Mouse (Mus musculus) thymus, adult 2 months (tissue): ENCODE data around the gene Rae1. TPM values are rescaled to one million over a fixed set of nuclear protein-coding genes. Genes with fewer than 3 reads are reported as not detected.
A peak's percentile ranks its signal among the peaks of the same experiment; 100 is the strongest.

Experiments
- DNase-seq: peaks from one replicate; pipeline ENCODE4 v3.0.0; 2021
- H3K27ac ChIP-seq: fragments of 200-500 bp; 2 replicates; pipeline ENCODE4 v1.5.1; 2012; ENCODE audit warnings: low read length, control low read depth; ENCODE audit not compliant: control insufficient read depth, insufficient read depth
- H3K27me3 ChIP-seq: fragments of 200-500 bp; 2 replicates; pipeline ENCODE4 v1.6.1; 2012; ENCODE audit warnings: mild to moderate bottlenecking, low read length, moderate library complexity, mixed read lengths; ENCODE audit not compliant: control insufficient read depth, insufficient read depth
- H3K36me3 ChIP-seq: fragments of 200-500 bp; 2 replicates; pipeline ENCODE4 v1.6.1; 2012; ENCODE audit warnings: mild to moderate bottlenecking, low read length, moderate library complexity; ENCODE audit not compliant: control insufficient read depth, insufficient read depth
- H3K4me1 ChIP-seq: fragments of 200-500 bp; replicated peaks from 2 replicates; pipeline ENCODE4 v1.6.1; 2012; ENCODE audit warnings: low read length; ENCODE audit not compliant: control insufficient read depth, insufficient read depth
- H3K4me3 ChIP-seq: fragments of 200-500 bp; 2 replicates; pipeline ENCODE4 v1.5.1; 2012; ENCODE audit warnings: mild to moderate bottlenecking, low read length, control low read depth, moderate library complexity; ENCODE audit not compliant: control insufficient read depth, insufficient read depth
- CTCF ChIP-seq: fragments of 200-500 bp; IDR thresholded peaks from 2 replicates; pipeline ENCODE4 v1.5.1; 2012; ENCODE audit warnings: mild to moderate bottlenecking, control low read depth, low read length, moderate library complexity, borderline replicate concordance; ENCODE audit not compliant: control insufficient read depth, poor library complexity, insufficient read depth; ENCODE audit errors: extremely low read depth
- POLR2A ChIP-seq: fragments of 200-500 bp; IDR thresholded peaks from 2 replicates; pipeline ENCODE4 v1.6.1; 2012; ENCODE audit warnings: mild to moderate bottlenecking, low read length, control low read depth, moderate library complexity; ENCODE audit not compliant: control insufficient read depth, poor library complexity, insufficient read depth; ENCODE audit errors: extremely low read depth
- WGBS: fragments of 180-500 bp; shearing (Covaris S2); methylation state at CpG from one replicate; pipeline ENCODE4 v1.1.7; 2018; 5-methylcytosine and 5-hydroxymethylcytosine counted together
- polyA plus RNA-seq: library from polyadenylated mRNA; depleted of rRNA; stranded (reverse); fragments of >200 nt; gene quantifications from 2 replicates; pipeline ENCODE4 v1.2.3, GENCODE M21; 2012

Rae1 gene
- polyA plus RNA-seq, 1 experiment, result 111 TPM

GRCm38 (mm10) chr2:173049817-173050216, 49.9 kb downstream of the Rae1 start:
- WGBS, result 81% methylated on average over 6 of the region's 6 CpGs

GRCm38 (mm10) chr2:173050604-173051382, 50.9 kb downstream of the Rae1 start:
- no peak overlapping the region for H3K4me3 ChIP-seq
- H3K27me3 ChIP-seq, result no peaks in the 10 kb centered on the region
- TF ChIP-seq POLR2A, result no peak
- TF ChIP-seq CTCF, result no peak
- H3K27ac ChIP-seq, result no peak overlapping the region
- 76% methylated on average over 8 of the region's 8 CpGs for WGBS
- H3K4me1 ChIP-seq, result peaks cover 75% of the 10 kb centered on the region
- no peaks in the 10 kb centered on the region for H3K36me3 ChIP-seq
- DNase-seq, result no peak

More at GRCm38 (mm10) chr2:173049817-173050216, 49.9 kb downstream of the Rae1 start:
- peaks cover 71% of the 10 kb centered on the region for H3K4me1 ChIP-seq
- DNase-seq, result no peak
- H3K27me3 ChIP-seq, result no peaks in the 10 kb centered on the region
- TF ChIP-seq POLR2A, result no peak
- TF ChIP-seq CTCF, result no peak
- H3K36me3 ChIP-seq, result no peaks in the 10 kb centered on the region
- H3K4me3 ChIP-seq, result no peak overlapping the region
- H3K27ac ChIP-seq, result no peak overlapping the region

DNA sequence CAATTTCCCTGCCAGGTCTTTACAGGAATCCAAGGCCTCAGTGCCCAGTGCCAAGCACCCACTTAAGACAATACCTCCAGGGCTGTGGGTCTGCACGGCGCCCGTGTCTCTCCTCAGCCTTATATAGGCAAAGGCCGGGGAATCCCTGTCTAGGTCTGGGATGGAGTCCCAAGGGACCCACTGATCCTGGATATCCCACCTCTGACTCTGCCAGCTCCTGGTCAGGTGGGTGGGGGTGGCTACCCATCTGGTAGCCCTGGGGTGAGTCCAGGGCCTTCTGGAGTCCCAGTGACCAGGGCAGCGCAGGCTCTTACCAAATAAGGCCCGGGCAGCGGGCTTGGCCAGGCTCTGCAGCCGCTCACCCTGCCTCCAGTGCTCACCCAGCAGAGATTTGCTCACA, 53.0 kb downstream of the Rae1 start:
- H3K4me3 ChIP-seq, result no peak overlapping the region
- no peaks in the 10 kb centered on the region for H3K36me3 ChIP-seq
- TF ChIP-seq POLR2A (no peak), CTCF (no peak)
- H3K27me3 ChIP-seq, result no peaks in the 10 kb centered on the region
- peaks cover 78% of the 10 kb centered on the region for H3K4me1 ChIP-seq
- DNase-seq, result no peak
- no peak overlapping the region for H3K27ac ChIP-seq
- 97% methylated on average over 8 of the region's 8 CpGs for WGBS

DNA sequence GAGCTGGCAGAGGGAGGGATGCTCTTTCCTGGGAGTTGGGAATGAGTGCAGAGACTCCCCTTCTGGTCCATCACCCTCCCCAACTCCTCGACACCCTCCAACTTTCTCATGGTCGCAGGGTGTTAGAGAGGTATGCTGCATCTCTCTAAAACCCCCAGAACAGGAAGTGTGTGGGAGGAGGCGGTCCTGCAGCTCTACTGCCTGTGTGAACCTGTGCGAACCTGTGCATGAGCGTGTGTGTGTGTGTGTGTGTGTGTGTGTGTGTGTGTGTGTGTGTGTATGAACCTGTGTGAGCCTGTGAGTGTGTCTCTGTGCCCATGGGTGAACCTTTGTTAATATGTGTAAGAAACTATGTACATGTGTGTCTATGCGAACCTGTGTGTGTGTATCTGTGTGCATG, 53.9 kb downstream of the Rae1 start:
- H3K4me3 ChIP-seq, result no peak overlapping the region
- 19% methylated on average over 6 of the region's 6 CpGs for WGBS
- peaks cover 82% of the 10 kb centered on the region for H3K4me1 ChIP-seq
- H3K36me3 ChIP-seq, result no peaks in the 10 kb centered on the region
- no peak for TF ChIP-seq CTCF
- no peak for TF ChIP-seq POLR2A
- DNase-seq, result peak; percentile 68
- H3K27ac ChIP-seq, result peak overlapping the region; percentile 63; the same call in 1 of the 2 replicates
- H3K27me3 ChIP-seq, result no peaks in the 10 kb centered on the region

GRCm38 (mm10) chr2:173056303-173056881, 56.5 kb downstream of the Rae1 start:
- H3K27me3 ChIP-seq, result no peaks in the 10 kb centered on the region
- H3K4me3 ChIP-seq, result no peak overlapping the region
- no peaks in the 10 kb centered on the region for H3K36me3 ChIP-seq
- H3K4me1 ChIP-seq, result peaks cover 82% of the 10 kb centered on the region
- H3K27ac ChIP-seq, result peak overlapping the region; percentile 36
- TF ChIP-seq CTCF (no peak), POLR2A (no peak)
- 14% methylated on average over 10 of the region's 10 CpGs for WGBS
- no peak for DNase-seq

- WGBS, result 52% methylated on average over 11 of the region's 11 CpGs
- H3K4me1 ChIP-seq, result peaks cover 85% of the 10 kb centered on the region
- H3K36me3 ChIP-seq, result no peaks in the 10 kb centered on the region
- H3K27ac ChIP-seq, result no peak overlapping the region
- no peak for DNase-seq
- TF ChIP-seq CTCF (no peak), POLR2A (no peak)
- H3K4me3 ChIP-seq, result no peak overlapping the region
- H3K27me3 ChIP-seq, result no peaks in the 10 kb centered on the region
Measured at GRCm38 (mm10) chr2:173056882-173057315, 57.0 kb downstream of the Rae1 start.
